Mouse (Mus musculus) left cerebral cortex, postnatal 25 days (tissue): ENCODE measurements around the gene Plscr4. TPM values are rescaled to one million over a fixed set of nuclear protein-coding genes. Genes with fewer than 3 reads are reported as not detected.

Experiments
- DNase-seq, 2 experiments: peaks; one replicate each; pipeline ENCODE4 v3.0.0; 2022; ENCODE audit warnings: low spot score in 2 of 2, mixed read lengths in 1 of 2
- intact Hi-C: fragments of 180-260 bp; cut with DNase I; formaldehyde crosslinking; loops from one replicate; pipeline ENCODE4 v1.15.1; 2025
- total RNA-seq, 2 experiments: library from RNA; stranded (reverse); gene quantifications; 2 replicates each; pipeline ENCODE4 v1.2.3; 2021

The Plscr4 gene
- total RNA-seq, 2 experiments from 2014 or later: 0.98 to 1.5 TPM

- no peak for DNase-seq
- intact Hi-C loops: no loop called here
Observed at GRCm38 (mm10) chr9:92504256-92504655, 47.1 kb downstream of the Plscr4 start.

- no peak for DNase-seq
- intact Hi-C loops: no loop called here
Observed at GRCm38 (mm10) chr9:92504889-92505288, 47.7 kb downstream of the Plscr4 start.

DNA sequence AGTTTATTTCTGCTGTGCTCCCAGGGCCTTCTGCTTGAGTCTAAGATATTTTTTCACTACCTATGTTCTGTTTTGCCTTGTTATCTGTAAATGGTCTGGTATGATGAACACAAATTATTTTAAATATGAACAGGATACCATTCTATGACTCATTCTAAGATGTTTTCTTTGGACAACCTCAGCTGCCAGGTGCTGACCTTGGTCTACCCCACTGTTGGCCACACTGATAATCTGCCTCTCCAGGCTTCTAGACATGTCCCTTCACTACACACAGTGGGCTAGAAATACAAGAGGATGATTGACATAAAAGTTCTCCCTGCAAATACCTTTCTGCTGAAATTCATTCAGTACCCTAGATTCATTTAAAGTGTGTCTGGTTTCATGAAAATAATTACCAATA is 54.5 kb downstream of the Plscr4 start:
- no peak for DNase-seq
- intact Hi-C loops: no loop called here

DNA sequence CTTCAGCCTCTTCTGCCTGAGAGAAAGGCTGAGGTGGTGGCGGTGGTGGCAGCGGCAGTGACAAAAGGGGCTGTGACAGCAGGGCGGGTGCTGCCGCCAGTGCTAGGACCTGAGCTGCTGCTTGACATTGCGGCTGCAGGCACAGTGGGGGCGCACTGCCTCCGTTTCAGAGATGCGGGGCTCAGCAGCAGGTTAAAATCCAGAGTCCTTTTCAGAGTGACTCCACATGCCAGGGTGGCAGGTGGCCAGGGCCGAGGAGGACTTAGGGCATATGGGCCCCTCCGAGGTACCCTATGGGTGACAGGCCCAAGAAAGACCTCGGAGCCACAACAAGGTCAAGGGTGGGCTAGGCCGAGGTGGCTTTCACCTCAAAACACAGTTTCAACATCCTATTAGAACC is 59.9 kb downstream of the Plscr4 start:
- intact Hi-C loops: no loop called here
- no peak for DNase-seq

GRCm38 (mm10) chr9:92520751-92521150 is 63.6 kb downstream of the Plscr4 start:
- no peak for DNase-seq
- intact Hi-C loops: no loop called here

GRCm38 (mm10) chr9:92524506-92524905 is 67.3 kb downstream of the Plscr4 start:
- DNase-seq: no peak
- intact Hi-C loops: no loop called here

- intact Hi-C loops: no loop called here
Observed at GRCm38 (mm10) chr9:92530055-92530454, 72.9 kb downstream of the Plscr4 start.

GRCm38 (mm10) chr9:92537735-92538134 is 80.6 kb downstream of the Plscr4 start:
- intact Hi-C loops: no loop called here
- peak in 1 of 2 experiments; percentile 65 for DNase-seq

More at GRCm38 (mm10) chr9:92530055-92530454, 72.9 kb downstream of the Plscr4 start:
- DNase-seq: no peak

- intact Hi-C loops: no loop called here
- peak in 1 of 2 experiments; percentile 33 for DNase-seq
Observed at GRCm38 (mm10) chr9:92538216-92538615, 81.0 kb downstream of the Plscr4 start.

Other genes with a start within 250 kb of the Plscr4 start
- gene Plscr1, start 207.6 kb upstream of the Plscr4 start, total RNA-seq: 1 to 10 TPM; 1.3 to 1.6 TPM
- gene Plscr2, start 181.8 kb upstream of the Plscr4 start, total RNA-seq: 1 to 10 TPM; 1.1 to 3.0 TPM
- gene 1700057G04Rik, start 148.0 kb upstream of the Plscr4 start, total RNA-seq: not detected
- 1 to 10 TPM; 4.3 to 6.3 TPM for gene Plod2, start 84.8 kb downstream of the Plscr4 start, total RNA-seq